Mouse (Mus musculus) megakaryocyte, embryonic 14.5 days (primary cell): ENCODE results near the gene Apob. TPM values are rescaled to one million over a fixed set of nuclear protein-coding genes. Genes with fewer than 3 reads are reported as not detected.

Experiments used
- H3K27me3 ChIP-seq: replicated peaks from 2 replicates; pipeline ENCODE3; 2012; ENCODE audit warnings: inconsistent platforms
- H3K36me3 ChIP-seq: replicated peaks from 2 replicates; pipeline ENCODE3; 2012; ENCODE audit warnings: low read length, inconsistent platforms, mixed read lengths
- H3K4me1 ChIP-seq: 2 replicates; pipeline ENCODE4 v1.6.1; 2012; ENCODE audit warnings: inconsistent platforms
- H3K4me3 ChIP-seq: replicated peaks from 2 replicates; pipeline ENCODE3; 2012; ENCODE audit warnings: moderate library complexity, mild to moderate bottlenecking, inconsistent platforms
- H3K9me3 ChIP-seq: 2 replicates; pipeline ENCODE4 v1.6.1; 2012; ENCODE audit warnings: inconsistent platforms
- FLI1 ChIP-seq: IDR thresholded peaks from 2 replicates; pipeline ENCODE4 v1.6.1; 2012; ENCODE audit warnings: low read length, inconsistent platforms, mixed read lengths
- GATA1 ChIP-seq: IDR thresholded peaks from 3 replicates; pipeline ENCODE4 v1.6.1; 2012; ENCODE audit warnings: mixed read lengths, low read length, inconsistent platforms, borderline replicate concordance
- polyA plus RNA-seq: library from polyadenylated mRNA; stranded (reverse); fragments of >175 nt; gene quantifications from 2 replicates; pipeline ENCODE4 v1.2.3, GENCODE M21; 2012; ENCODE audit warnings: low replicate concordance; ENCODE audit not compliant: insufficient read depth

Gene Apob
- polyA plus RNA-seq, 1 experiment, result not detected

DNA sequence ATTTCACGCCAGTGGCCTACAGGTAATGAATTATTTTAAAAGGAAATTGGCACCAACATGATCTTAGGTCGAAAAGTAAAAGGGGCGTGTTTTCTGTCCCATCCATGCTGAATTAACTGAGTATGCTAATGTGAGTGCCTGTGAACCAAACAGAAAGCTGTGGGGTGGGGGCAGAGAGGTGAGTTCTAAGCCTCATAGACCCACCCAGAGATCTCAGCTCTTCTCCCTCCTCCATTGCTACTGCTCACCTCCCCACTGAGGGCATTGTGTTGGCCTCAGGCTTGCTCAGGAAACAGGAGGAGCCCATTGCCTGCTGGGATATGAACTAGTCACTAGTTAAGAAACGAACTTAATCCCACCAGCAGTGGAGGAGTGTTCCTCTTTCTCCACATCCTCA is 54.9 kb downstream of the Apob start:
- Histone ChIP-seq H3K36me3 (no peaks in the 10 kb centered on the region), H3K9me3 (peaks cover 3% of the 10 kb centered on the region; the same call in 1 of the 2 replicates), H3K4me3 (no peak overlapping the region), H3K27me3 (no peaks in the 10 kb centered on the region), H3K4me1 (no peaks in the 10 kb centered on the region)
- TF ChIP-seq GATA1 (no peak), FLI1 (no peak)

DNA sequence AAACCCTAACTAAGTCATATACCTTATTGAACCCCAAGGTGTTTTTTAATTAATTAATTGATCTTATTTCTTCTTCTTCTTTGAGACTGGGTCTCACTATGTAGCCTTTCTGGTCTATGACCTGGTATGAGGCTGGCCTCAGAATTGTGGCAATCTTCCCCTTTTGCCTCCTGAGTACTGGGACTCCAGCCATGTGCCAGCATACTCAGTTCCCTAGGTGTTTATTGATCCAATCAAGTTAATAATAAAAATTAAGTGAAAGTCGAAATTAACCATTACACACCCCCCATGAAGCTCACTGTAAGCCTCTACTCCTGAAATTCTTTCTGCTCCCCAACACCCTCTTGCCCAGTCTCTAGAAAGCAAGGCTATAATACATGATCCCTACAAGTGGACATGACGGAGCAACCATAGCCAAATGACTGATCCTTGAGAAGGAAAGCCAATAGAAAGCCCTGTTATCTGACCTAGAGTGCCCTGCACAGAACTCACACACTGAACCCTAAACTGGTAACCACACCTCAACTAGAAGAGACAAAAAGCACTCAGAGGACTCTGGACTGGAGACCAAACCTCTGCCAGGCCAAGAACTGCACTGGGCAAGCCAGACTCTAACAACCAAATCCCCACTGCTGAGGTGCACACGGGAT is 60.8 kb downstream of the Apob start:
- no peak for TF ChIP-seq GATA1
- no peak for TF ChIP-seq FLI1
- Histone ChIP-seq H3K4me1 (peaks cover 12% of the 10 kb centered on the region), H3K9me3 (no peaks in the 10 kb centered on the region), H3K36me3 (no peaks in the 10 kb centered on the region), H3K4me3 (no peak overlapping the region), H3K27me3 (no peaks in the 10 kb centered on the region)

DNA sequence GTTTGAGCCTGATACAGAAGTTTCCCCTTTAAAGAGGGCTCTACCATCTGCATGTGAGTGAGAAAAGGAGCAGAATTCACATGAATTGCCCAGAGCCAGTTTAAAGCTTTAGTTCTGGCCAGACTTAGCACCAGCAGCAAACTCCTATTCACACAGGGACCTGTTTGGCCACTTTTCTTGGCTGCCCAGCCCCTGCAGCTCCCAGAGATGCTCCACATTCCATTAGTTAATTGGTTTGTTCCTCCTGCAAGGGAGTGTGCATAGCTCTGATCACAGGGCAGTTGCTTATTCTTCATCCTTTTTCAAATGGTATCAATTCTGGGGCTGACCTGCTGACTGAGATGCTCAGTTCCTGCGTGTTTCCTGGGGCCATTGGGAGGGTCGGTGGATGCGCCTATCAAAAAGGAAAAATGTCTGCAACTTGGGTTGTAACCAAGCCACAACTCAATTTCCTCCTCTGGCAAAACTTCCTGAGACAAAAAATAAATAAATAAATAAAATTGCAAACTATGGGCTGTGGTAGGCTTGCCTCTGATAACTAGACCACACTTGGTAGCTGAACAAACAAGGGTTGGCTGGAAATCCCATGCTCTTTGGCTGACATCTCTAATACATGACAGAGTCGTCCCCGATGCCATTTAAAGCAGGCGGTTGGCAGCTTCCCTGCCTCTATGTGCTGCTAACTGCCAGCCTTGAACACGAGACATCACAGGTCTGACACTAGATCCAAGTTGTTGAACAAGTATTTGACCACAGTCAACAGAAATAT is 65.4 kb downstream of the Apob start:
- H3K9me3 ChIP-seq, result no peaks in the 10 kb centered on the region
- H3K27me3 ChIP-seq, result peaks cover 3% of the 10 kb centered on the region
- H3K4me1 ChIP-seq, result peaks cover 12% of the 10 kb centered on the region
- H3K4me3 ChIP-seq, result no peak overlapping the region
- no peak for TF ChIP-seq GATA1
- H3K36me3 ChIP-seq, result no peaks in the 10 kb centered on the region

DNA sequence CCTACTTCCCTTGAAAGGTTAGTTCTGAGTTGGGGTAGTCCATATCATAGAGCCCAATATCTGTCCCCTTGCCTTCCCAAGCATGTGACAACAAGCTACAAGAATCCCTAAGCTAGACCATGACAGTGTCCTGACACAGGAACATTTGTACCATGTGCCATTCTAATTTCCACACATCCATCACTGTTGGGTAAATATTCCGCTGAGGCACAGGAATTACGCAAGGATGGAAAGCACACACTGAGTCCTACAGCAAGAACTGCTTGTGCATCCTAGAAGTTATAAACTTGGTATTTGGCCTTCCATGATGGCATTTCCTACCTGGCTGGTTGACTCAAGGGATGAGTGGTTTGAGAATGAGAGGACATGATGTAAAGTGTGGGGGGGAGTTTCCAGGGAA is 69.6 kb downstream of the Apob start:
- Histone ChIP-seq H3K4me3 (no peak overlapping the region), H3K27me3 (peaks cover 3% of the 10 kb centered on the region), H3K4me1 (peaks cover 11% of the 10 kb centered on the region), H3K36me3 (no peaks in the 10 kb centered on the region), H3K9me3 (no peaks in the 10 kb centered on the region)
- TF ChIP-seq GATA1 (no peak), FLI1 (no peak)

DNA sequence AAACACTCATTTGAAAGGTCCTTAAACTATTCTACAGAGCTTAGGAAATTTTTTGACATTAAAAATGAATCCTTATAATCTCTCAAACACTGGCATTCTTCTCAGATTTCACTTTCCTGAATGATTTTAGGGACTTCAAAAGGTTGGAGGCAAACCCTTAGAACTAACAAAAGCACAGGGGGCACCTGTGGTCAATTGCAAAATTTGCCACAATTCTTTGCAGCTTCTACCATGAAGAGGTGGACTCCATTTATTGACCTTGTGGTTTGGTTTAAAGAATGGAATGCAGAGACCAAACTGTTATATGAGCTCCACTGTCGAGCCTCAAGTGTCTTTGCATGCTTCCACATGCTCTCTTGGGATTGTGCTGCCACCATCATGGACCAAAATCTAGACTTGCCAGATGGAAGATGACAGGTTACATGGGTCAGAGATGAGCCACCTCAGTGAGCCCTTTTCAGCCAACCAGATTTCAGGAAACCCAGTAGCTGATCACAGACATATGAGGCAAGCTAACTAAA is 70.4 kb downstream of the Apob start:
- no peaks in the 10 kb centered on the region for H3K36me3 ChIP-seq
- peaks cover 3% of the 10 kb centered on the region for H3K4me1 ChIP-seq
- H3K9me3 ChIP-seq, result no peaks in the 10 kb centered on the region
- peaks cover 3% of the 10 kb centered on the region for H3K27me3 ChIP-seq
- TF ChIP-seq GATA1 (no peak), FLI1 (no peak)
- no peak overlapping the region for H3K4me3 ChIP-seq

DNA sequence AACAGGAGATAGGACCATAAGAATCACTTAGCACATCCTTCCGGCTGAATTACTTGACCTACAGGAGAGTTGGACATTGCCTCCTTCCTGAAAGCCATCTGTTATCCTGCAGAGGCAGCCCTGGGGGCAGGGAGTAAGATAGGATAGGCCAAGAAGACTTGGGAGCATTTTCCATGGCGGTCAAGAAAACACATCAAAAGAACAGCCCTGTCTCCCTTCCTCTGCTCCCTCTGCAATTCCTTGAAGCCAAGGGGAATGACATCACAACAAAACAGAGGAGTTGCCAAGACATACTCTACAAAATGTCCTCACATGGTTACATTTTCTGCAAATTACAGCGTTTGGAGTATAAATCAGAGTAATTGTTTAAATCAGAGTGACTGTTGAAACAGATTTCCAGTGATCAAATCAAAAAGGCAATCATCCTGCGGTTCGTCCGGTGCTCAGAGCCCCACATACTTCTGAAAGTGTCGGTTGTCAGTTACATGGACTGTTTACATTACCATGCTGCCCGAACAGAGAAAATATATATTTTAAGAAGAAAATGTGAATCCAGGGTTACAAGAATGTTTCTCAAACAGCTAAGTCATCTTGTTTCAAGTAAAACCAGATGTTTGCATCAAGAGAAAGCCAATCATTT is 78.7 kb downstream of the Apob start:
- Histone ChIP-seq H3K4me3 (no peak overlapping the region), H3K4me1 (no peaks in the 10 kb centered on the region), H3K9me3 (no peaks in the 10 kb centered on the region), H3K27me3 (peaks cover 2% of the 10 kb centered on the region), H3K36me3 (no peaks in the 10 kb centered on the region)
- TF ChIP-seq GATA1 (no peak), FLI1 (no peak)

DNA sequence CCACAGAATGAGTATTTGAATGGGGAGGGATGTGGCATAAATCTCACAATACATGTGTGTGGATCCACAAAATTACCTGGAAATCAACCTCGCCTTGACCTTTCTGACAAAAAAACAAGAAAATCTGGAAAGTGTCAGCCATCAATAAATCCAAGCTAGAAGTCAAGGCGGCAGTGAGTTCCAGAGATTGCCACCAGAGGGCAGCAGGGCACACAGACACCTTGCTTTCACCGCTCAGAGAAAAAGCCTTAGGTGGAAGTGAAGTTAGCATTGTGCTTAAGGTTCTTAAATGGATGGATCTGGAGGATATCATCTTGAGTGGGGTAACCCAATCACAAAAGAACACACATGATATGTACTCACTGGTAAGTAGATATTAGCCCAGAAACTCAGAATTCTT is 82.1 kb downstream of the Apob start:
- TF ChIP-seq FLI1, result no peak
- no peak for TF ChIP-seq GATA1
- H3K9me3 ChIP-seq, result no peaks in the 10 kb centered on the region
- H3K4me3 ChIP-seq, result no peak overlapping the region
- peaks cover 2% of the 10 kb centered on the region for H3K27me3 ChIP-seq
- no peaks in the 10 kb centered on the region for H3K4me1 ChIP-seq
- H3K36me3 ChIP-seq, result no peaks in the 10 kb centered on the region

DNA sequence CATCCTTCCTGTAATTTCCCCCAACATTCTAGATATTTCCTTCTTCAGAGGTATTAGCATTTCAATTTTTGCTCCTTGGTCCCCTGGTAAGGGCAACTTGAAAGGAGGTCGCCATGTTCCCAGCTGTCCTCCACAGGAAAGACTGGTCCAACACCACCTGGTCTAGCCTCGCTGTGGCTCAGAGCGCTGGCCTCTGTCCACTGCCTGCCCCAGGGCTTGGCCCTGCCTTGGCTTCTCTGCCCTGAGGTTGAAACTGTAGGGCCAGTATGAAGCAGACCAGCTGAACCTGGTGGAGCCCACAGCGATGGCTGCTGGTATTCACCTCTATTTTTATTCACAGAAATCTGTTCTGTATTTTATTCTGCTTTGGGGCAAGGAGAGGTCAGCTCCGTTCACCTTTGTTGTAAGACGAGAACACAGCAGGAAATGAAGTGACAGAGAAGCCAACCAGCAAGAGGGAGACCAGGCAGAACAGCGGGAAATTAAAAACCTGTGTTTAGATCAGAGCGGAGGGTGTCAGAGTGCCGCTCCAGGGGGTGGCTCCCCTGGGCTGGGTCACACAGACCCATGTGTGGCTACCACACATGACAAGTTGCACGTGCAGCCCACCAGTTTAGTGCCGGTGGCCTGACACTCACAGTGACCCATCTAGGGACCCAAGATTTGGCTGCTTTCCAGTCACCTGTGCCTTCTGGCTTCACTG is 86.1 kb downstream of the Apob start:
- Histone ChIP-seq H3K9me3 (peaks cover 11% of the 10 kb centered on the region; the same call in 1 of the 2 replicates), H3K4me3 (no peak overlapping the region), H3K4me1 (no peaks in the 10 kb centered on the region), H3K27me3 (peaks cover 2% of the 10 kb centered on the region), H3K36me3 (no peaks in the 10 kb centered on the region)
- TF ChIP-seq GATA1, result no peak
- TF ChIP-seq FLI1, result no peak

Other genes starting within 250 kb of the Apob start
- gene Ldah, start 230.5 kb downstream of the Apob start, polyA plus RNA-seq, result 1.4 TPM in 1 of 2 replicates, not detected in the other